Mouse (Mus musculus): ENCODE data around the gene Spa17.

DNA sequence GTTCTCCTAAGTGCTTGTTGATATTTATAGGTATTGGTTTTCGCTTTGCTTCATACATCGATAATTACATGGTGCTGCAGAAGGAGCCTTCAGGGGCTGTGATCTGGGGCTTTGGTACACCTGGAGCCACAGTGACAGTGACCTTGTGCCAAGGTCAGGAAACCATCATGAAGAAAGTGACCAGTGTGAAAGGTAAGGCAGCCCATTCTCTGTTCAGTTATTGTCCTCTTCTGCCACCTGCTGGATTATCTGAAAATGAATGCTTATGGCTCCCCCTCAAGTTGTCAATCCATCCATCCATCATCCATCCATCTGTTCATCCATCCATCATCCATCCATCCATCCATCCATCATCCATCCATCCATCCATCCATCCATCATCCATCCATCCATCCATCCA is 3.2 kb upstream of the Spa17 start:
- TF ChIP-seq POLR2A (IDR thresholded peaks at IDR 0.05; ENCODE audit: insufficient read length, low read depth) (no peak), POLR2AphosphoS2 (IDR thresholded peaks at IDR 0.05; ENCODE audit: insufficient read length, low read depth) (no peak), USF1 (IDR thresholded peaks at IDR 0.05; ENCODE audit: low read depth) (no peak), TCF12 (IDR thresholded peaks at IDR 0.05; ENCODE audit: insufficient read depth, poor library complexity, severe bottlenecking) (no peak), MAX (IDR thresholded peaks at IDR 0.05; ENCODE audit: low read depth) (no peak), E2F4 (IDR thresholded peaks at IDR 0.05; ENCODE audit: insufficient read depth) (no peak), REST (IDR thresholded peaks at IDR 0.05; ENCODE audit: insufficient read depth, insufficient read length) (no peak), MYOD1 (IDR thresholded peaks at IDR 0.05; ENCODE audit: control insufficient read depth in 1 of 3, insufficient read length in 2 of 3, low read depth in 2 of 3) (no peak), TCF3 (IDR thresholded peaks at IDR 0.05; ENCODE audit: insufficient read length, low read depth) (no peak), SRF (IDR thresholded peaks at IDR 0.05; ENCODE audit: control insufficient read depth, insufficient read length, low read depth) (no peak), MYOG (IDR thresholded peaks at IDR 0.05; ENCODE audit: control insufficient read depth in 1 of 3, insufficient read depth in 1 of 3, insufficient read length in 2 of 3, low read depth in 2 of 3) (no peak)
